ENCODE assay signal across 13 mouse cellular contexts in genomic region chr1:126766971-126767370, GRCm38 (mm10).
A peak's percentile ranks its signal among the peaks of the same experiment; 100 is the strongest.
DNase-seq lines count a peak whose midpoint lies in the region.
"Had no signal": no experiment of that assay in that cellular context is flagged by ENCODE, and none has a peak within 500 bp of the region (broad histone marks: within the 10 kb centered on the region; RNA-seq: fewer than 3 reads in every experiment).

No protein-coding gene starts in this region.

- intact Hi-C loops in heart, postnatal 25 days (cut with DNase I), result no loop called here

- peak; percentile 18 for DNase-seq in adrenal gland, adult 8-10 months
- DNase-seq in adrenal gland, postnatal 25 days, result no peak
- DNase-seq in heart, adult 9 months (ENCODE audit: low spot score in 2 of 2), result peak; percentile 8 to 22
- DNase-seq in heart, postnatal 25 days (ENCODE audit: low spot score), result no peak
- DNase-seq in layer of hippocampus, adult 11-12 months (ENCODE audit: low spot score), result peak; percentile 0
- DNase-seq in layer of hippocampus, adult 9-11 months, result no peak
- DNase-seq in adrenal gland, postnatal 36 days, result peak; percentile 8 to 40
- DNase-seq in embryo, embryonic 10.5 days (ENCODE audit: low spot score), result no peak
- DNase-seq: cerebellum, adult 2 months; cerebellum, postnatal 10 days; gastrocnemius, postnatal 10 days; heart, postnatal 14 days; kidney, adult 2 months had no signal

Comparison
In these comparisons a context has a peak if more than half of its experiments do, and no peak if none do; other contexts are left out.
1. DNase-seq: peak in adrenal gland, adult 8-10 months (single experiment), heart, adult 9 months (2 of 2), layer of hippocampus, adult 11-12 months (single experiment) and adrenal gland, postnatal 36 days (2 of 2); none in adrenal gland, postnatal 25 days (single experiment), heart, postnatal 25 days (single experiment), layer of hippocampus, adult 9-11 months (single experiment) and embryo, embryonic 10.5 days (single experiment).